Mouse (Mus musculus) ES-E14 (cell line): ENCODE measurements at regions not wholly inside any gene's neighbourhood (a gene's known extent, or its start where the extent isn't known, plus 50 kb on each side); places are given as distances from the start of the nearest gene placed in this dataset.

Experiments
- DNase-seq: peaks from one replicate; pipeline ENCODE4 v3.0.0-alpha.2; 2013; ENCODE audit warnings: low read depth, low spot score
- H3K27ac ChIP-seq: 2 replicates; pipeline ENCODE4 v1.5.1; 2012; ENCODE audit warnings: low read depth, mild to moderate bottlenecking, low read length, moderate library complexity, mixed read lengths; ENCODE audit not compliant: poor library complexity, insufficient read depth, severe bottlenecking
- H3K36me3 ChIP-seq: 2 replicates; pipeline ENCODE4 v1.6.1; 2012; ENCODE audit warnings: mild to moderate bottlenecking, low read length, moderate library complexity, mixed read lengths; ENCODE audit not compliant: control insufficient read depth, poor library complexity, insufficient read depth, severe bottlenecking
- H3K4me1 ChIP-seq, 2 experiments: fragments of 150-350 bp in 1 of 2; sonication (generic) in 1 of 2; 2 replicates each; pipeline ENCODE4 v1.6.1; 2012; ENCODE audit warnings: low read length in 2 of 2, mild to moderate bottlenecking in 1 of 2, mixed read lengths in 1 of 2; ENCODE audit not compliant: control insufficient read depth in 2 of 2, insufficient read depth in 2 of 2, poor library complexity in 1 of 2
- H3K4me3 ChIP-seq, 2 experiments: fragments of 150-350 bp in 1 of 2; sonication (generic) in 1 of 2; 2 replicates each; pipeline ENCODE4 v1.5.1; 2012; ENCODE audit warnings: low read length in 2 of 2, low read depth in 1 of 2, mild to moderate bottlenecking in 1 of 2, mixed read lengths in 1 of 2; ENCODE audit not compliant: insufficient read depth in 1 of 2, poor library complexity in 1 of 2, severe bottlenecking in 1 of 2
- H3K9ac ChIP-seq: 2 replicates; pipeline ENCODE4 v1.6.1; 2012; ENCODE audit warnings: low read depth, mild to moderate bottlenecking, low read length, mixed read lengths; ENCODE audit not compliant: poor library complexity, insufficient read depth, severe bottlenecking
- H3K9me3 ChIP-seq: fragments of 150-350 bp; sonication (generic); 2 replicates; pipeline ENCODE4 v1.6.1; 2012; ENCODE audit warnings: low read depth, mild to moderate bottlenecking, low read length; ENCODE audit not compliant: control insufficient read depth, insufficient read depth
- CHD2 ChIP-seq: IDR thresholded peaks from 2 replicates; pipeline ENCODE4 v1.6.1; 2014; ENCODE audit warnings: mild to moderate bottlenecking, low read depth, low read length, inconsistent platforms
- HCFC1 ChIP-seq: IDR thresholded peaks from 2 replicates; pipeline ENCODE4 v1.6.1; 2012; ENCODE audit warnings: low read length, inconsistent platforms, borderline replicate concordance; ENCODE audit not compliant: insufficient read depth
- MAFK ChIP-seq: IDR thresholded peaks from 2 replicates; pipeline ENCODE4 v1.6.1; 2014; ENCODE audit warnings: mild to moderate bottlenecking, low read depth, low read length, inconsistent platforms; ENCODE audit not compliant: insufficient read depth
- ZC3H11A ChIP-seq: IDR thresholded peaks from 2 replicates; pipeline ENCODE4 v1.6.1; 2012; ENCODE audit warnings: low read depth, mild to moderate bottlenecking, inconsistent platforms, low read length, borderline replicate concordance
- ZNF384 ChIP-seq: IDR thresholded peaks from 2 replicates; pipeline ENCODE4 v1.6.1; 2012; ENCODE audit warnings: low read depth, low read length, inconsistent platforms
- in situ Hi-C, 2 experiments: fragments of 600-800 bp; cut with MboI; formaldehyde crosslinking; loops; one replicate each; pipeline ENCODE4 v1.15.1; 2025; ENCODE audit warnings: low sequenced_read_pairs in 2 of 2, inconsistent platforms in 1 of 2; ENCODE audit not compliant: unreplicated experiment in 2 of 2

DNA sequence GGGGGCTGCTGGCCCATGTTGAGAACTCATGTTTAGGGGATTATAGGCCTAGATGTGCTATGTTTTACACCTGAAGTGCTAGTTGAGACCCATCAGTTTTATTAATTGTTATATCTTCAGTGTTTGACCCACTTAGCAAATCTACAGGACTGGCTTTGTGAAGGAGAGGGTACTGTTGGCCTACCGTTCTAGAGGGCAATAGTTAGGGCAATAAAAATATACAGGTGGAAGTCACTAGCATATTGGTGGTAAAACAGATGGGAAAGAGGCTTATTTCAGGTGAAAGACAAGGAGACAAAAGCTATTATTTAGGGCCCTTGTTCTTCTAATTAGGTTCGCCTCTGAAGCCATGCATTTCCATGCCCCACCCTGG, 55.2 kb upstream of the Ralgps2 start:
- no peak for DNase-seq
- Histone ChIP-seq H3K36me3 (no peaks in the 10 kb centered on the region), H3K9ac (no peak overlapping the region), H3K9me3 (no peaks in the 10 kb centered on the region), H3K4me3 (no peak overlapping the region), H3K27ac (no peak overlapping the region; the same call in 1 of the 2 replicates), H3K4me1 (peaks cover 9 to 16% of the 10 kb centered on the region in 2 experiments)
- TF ChIP-seq ZC3H11A, result no peak
- no peak for TF ChIP-seq MAFK
- TF ChIP-seq ZNF384, result no peak
- no peak for TF ChIP-seq HCFC1
- TF ChIP-seq CHD2, result no peak
- in situ Hi-C loops, result no loop called here

DNA sequence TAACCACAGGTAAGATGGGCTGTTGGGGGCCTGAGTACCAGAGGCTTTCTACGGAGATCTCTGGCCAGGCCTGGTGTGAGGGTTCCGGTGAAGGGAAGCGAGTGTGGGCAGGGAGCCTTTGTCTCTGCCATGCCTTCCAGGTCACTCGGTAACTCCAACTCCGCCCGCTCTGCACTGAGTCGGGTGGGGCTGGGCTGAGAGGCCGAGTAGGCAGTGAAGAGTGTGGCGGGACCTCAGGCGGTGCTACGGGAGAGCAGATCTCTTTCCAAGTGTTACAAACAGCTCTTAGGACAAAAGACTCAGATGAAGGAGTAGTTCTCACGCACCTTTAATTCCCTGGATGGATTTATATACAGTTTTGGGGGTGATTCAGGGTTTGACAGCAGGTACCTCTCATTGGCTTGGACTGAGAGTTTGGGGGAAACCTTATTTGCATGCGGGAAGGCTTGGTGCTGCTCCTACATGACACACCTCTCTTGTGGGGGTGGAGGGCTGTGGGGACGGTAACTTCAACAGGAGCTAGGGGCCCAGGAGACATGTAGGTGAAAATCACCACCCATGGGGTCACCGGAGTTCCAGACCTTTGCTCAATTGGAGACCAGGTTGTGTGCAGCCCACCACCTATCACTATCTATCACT, 54.7 kb upstream of the Ralgps2 start:
- Histone ChIP-seq H3K4me3 (no peak overlapping the region), H3K9ac (no peak overlapping the region), H3K36me3 (no peaks in the 10 kb centered on the region), H3K4me1 (peaks cover 9 to 16% of the 10 kb centered on the region in 2 experiments), H3K9me3 (no peaks in the 10 kb centered on the region), H3K27ac (no peak overlapping the region; the same call in 1 of the 2 replicates)
- no peak for DNase-seq
- TF ChIP-seq HCFC1, result no peak
- no peak for TF ChIP-seq CHD2
- no peak for TF ChIP-seq ZC3H11A
- TF ChIP-seq ZNF384, result no peak
- no peak for TF ChIP-seq MAFK
- in situ Hi-C loops, result no loop called here

DNA sequence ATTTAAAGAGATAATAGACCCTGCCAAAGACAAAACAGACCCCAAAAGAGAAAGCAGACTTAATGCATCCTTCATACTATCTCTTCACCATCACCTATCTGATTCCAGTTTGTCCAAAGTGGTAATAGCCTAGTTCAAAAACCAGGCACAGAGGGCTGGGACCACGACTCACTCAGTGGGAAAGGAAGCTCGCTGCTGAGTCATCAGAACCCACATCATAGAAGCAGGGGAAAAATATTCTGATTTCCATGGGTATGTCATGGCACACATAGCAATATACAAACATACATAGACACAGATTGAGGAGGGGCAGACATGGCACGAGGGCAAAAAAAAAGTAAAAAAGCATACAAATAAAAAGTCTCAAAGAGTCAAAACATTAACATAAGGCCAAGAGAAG, 53.7 kb upstream of the Ralgps2 start:
- Histone ChIP-seq H3K27ac (no peak overlapping the region), H3K36me3 (no peaks in the 10 kb centered on the region), H3K9me3 (no peaks in the 10 kb centered on the region), H3K4me1 (peaks cover 9 to 16% of the 10 kb centered on the region in 2 experiments), H3K4me3 (no peak overlapping the region), H3K9ac (no peak overlapping the region)
- peak; percentile 32; the same call in 1 of the 2 replicates for TF ChIP-seq MAFK
- no peak for TF ChIP-seq CHD2
- DNase-seq, result no peak
- in situ Hi-C loops, result no loop called here

DNA sequence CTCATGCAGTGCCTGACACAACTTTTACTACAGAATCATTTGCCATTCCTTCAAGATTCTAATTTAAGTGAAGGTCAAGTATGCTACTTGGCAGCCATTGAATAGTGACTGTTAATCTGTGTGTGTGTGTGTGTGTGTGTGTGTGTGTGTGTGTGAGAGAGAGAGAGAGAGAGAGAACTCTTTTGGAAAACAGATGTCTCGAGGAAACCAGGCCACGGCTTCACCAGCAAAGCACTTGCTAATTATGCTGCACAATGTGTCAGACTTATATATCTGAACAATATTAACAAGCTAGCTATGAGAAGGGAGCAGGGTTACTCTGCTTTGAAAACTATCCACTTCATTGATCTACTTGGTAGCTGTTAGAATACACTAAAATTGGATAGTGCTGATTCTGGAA, 53.1 kb upstream of the Ralgps2 start:
- no peak overlapping the region for H3K27ac ChIP-seq
- no peak for TF ChIP-seq HCFC1
- no peak for TF ChIP-seq ZNF384
- TF ChIP-seq ZC3H11A, result no peak
- TF ChIP-seq MAFK, result no peak
- no peak for TF ChIP-seq CHD2
- in situ Hi-C loops, result no loop called here
- no peaks in the 10 kb centered on the region for H3K9me3 ChIP-seq
- no peak for DNase-seq
- no peak overlapping the region for H3K9ac ChIP-seq
- H3K36me3 ChIP-seq, result no peaks in the 10 kb centered on the region
- no peak overlapping the region for H3K4me3 ChIP-seq
- H3K4me1 ChIP-seq, result peaks cover 9 to 13% of the 10 kb centered on the region in 2 experiments

DNA sequence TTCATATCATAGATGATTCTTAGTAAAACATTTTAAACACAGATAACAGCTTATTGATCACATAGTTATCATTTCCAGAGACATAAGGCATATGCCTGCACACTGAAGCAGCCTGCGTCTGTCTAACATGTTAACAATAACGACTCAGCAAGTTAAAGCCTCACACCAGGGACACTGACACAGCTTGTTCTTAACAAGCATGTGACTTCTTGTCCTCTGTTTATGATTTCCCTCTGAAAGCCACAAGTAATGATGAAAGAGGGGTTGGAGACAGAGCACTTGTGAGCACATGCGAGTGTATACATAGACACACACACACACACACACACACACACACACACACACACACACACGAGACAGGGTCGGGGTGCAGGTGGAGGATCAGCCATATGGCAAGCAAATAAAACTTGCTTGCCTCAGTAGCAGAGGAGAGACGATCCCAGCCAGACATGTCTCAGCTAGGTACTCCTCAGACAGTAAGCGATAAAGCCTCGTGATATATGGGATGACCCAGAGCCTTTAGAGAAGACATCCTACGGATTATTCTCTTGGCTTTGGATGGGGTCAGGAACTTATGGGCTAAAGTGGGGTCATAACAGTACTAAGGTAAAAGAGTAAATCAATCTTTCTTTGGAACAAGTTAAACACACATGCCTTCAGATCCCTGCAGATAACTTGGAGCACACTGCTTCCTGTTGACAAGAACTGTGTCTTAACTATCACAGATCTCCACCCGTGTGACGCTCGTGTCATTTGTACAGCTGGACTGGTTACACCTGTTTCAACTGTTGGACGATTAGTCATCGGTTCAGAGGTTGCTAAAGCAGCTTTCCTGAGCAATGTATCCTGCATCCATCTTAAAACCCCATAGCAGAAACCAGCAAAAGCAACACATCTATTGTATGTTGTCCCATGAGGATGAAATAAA, 51.4 kb upstream of the Ralgps2 start:
- Histone ChIP-seq H3K4me1 (peaks cover 5 to 8% of the 10 kb centered on the region in 2 experiments; a peak in 3 of 4 replicates), H3K9ac (no peak overlapping the region), H3K27ac (no peak overlapping the region), H3K9me3 (no peaks in the 10 kb centered on the region), H3K4me3 (no peak overlapping the region), H3K36me3 (no peaks in the 10 kb centered on the region)
- in situ Hi-C loops, result no loop called here
- TF ChIP-seq HCFC1 (no peak), ZNF384 (no peak), ZC3H11A (no peak), CHD2 (no peak), MAFK (no peak)
- DNase-seq, result no peak
